Mouse (Mus musculus) urinary bladder, adult 2 months (tissue): Measurements from ENCODE around the gene F11r. TPM values are rescaled to one million over a fixed set of nuclear protein-coding genes. Genes with fewer than 3 reads are reported as not detected.

ENCODE experiments used
- polyA plus RNA-seq: library from polyadenylated mRNA; depleted of rRNA; stranded (reverse); fragments of >200 nt; gene quantifications from 2 replicates; pipeline ENCODE4 v1.2.3, GENCODE M21; 2012; rRNA removed

Gene F11r
- polyA plus RNA-seq, 1 experiment: 76.3 TPM

Other genes starting within 250 kb of the F11r start
- gene Pcp4l1, start 241.3 kb upstream of the F11r start, polyA plus RNA-seq: 317 and 416 TPM in 2 replicates
- 0.04 TPM in 1 of 2 replicates, not detected in the other for gene Nr1i3, start 223.6 kb upstream of the F11r start, polyA plus RNA-seq
- gene Tomm40l, start 215.0 kb upstream of the F11r start, polyA plus RNA-seq: 35.0 and 39.6 TPM in 2 replicates
- gene Apoa2, start 212.5 kb upstream of the F11r start, polyA plus RNA-seq: 1.0 and 1.8 TPM in 2 replicates
- 64.8 and 72.7 TPM in 2 replicates for gene Fcer1g, start 203.2 kb upstream of the F11r start, polyA plus RNA-seq
- 0.43 and 0.46 TPM in 2 replicates for gene Adamts4, start 187.1 kb upstream of the F11r start, polyA plus RNA-seq
- gene Ndufs2, start 186.1 kb upstream of the F11r start, polyA plus RNA-seq: 110 and 141 TPM in 2 replicates
- gene B4galt3, start 167.2 kb upstream of the F11r start, polyA plus RNA-seq: 71.4 and 74.6 TPM in 2 replicates
- 91.3 and 136 TPM in 2 replicates for gene Ppox, start 156.3 kb upstream of the F11r start, polyA plus RNA-seq
- 44.7 and 48.4 TPM in 2 replicates for gene Usp21, start 149.5 kb upstream of the F11r start, polyA plus RNA-seq
- 78.1 and 81.2 TPM in 2 replicates for gene Ufc1, start 142.5 kb upstream of the F11r start, polyA plus RNA-seq
- gene Dedd, start 108.4 kb upstream of the F11r start, polyA plus RNA-seq: 50.0 and 53.0 TPM in 2 replicates
- gene Nit1, start 91.9 kb upstream of the F11r start, polyA plus RNA-seq: 63.1 and 70.2 TPM in 2 replicates
- 47.8 and 66.6 TPM in 2 replicates for gene Pfdn2, start 91.9 kb upstream of the F11r start, polyA plus RNA-seq
- gene Klhdc9, start 76.7 kb upstream of the F11r start, polyA plus RNA-seq: 2.3 and 2.8 TPM in 2 replicates
- 35.1 and 39.2 TPM in 2 replicates for gene Nectin4, start 67.4 kb upstream of the F11r start, polyA plus RNA-seq
- gene Arhgap30, start 48.6 kb upstream of the F11r start, polyA plus RNA-seq: 4.2 and 5.0 TPM in 2 replicates
- 68.7 and 73.4 TPM in 2 replicates for gene Usf1, start 26.2 kb upstream of the F11r start, polyA plus RNA-seq
- 5.4 and 8.4 TPM in 2 replicates for gene Tstd1, start 18.7 kb upstream of the F11r start, polyA plus RNA-seq
- gene Alyref2, start 65.9 kb downstream of the F11r start, polyA plus RNA-seq: 7.9 and 8.8 TPM in 2 replicates
- 0.06 TPM in 1 of 2 replicates, not detected in the other for gene Itln1, start 97.8 kb downstream of the F11r start, polyA plus RNA-seq
- 0.73 and 0.75 TPM in 2 replicates for gene Cd244a, start 121.7 kb downstream of the F11r start, polyA plus RNA-seq
- 1.6 and 2.0 TPM in 2 replicates for gene Ly9, start 169.9 kb downstream of the F11r start, polyA plus RNA-seq
- gene Slamf7, start 215.5 kb downstream of the F11r start, polyA plus RNA-seq: 2.7 and 3.8 TPM in 2 replicates
- gene Cd48, start 244.5 kb downstream of the F11r start, polyA plus RNA-seq: 11.5 and 15.9 TPM in 2 replicates